Mouse (Mus musculus) neural tube, embryonic 11.5 days (tissue): Measurements from ENCODE around the gene Pnpo. TPM values are rescaled to one million over a fixed set of nuclear protein-coding genes. Genes with fewer than 3 reads are reported as not detected.

Experiments used
- ATAC-seq: fragments of 200-750 bp; cut with Nextera tagmentation; 2 replicates; pipeline ENCODE4 v1.8.0; 2017; ENCODE audit warnings: moderate number of reproducible peaks, mild to moderate bottlenecking, moderate TSS enrichment, moderate library complexity; ENCODE audit not compliant: insufficient read depth, low FRiP score, low TSS enrichment
- DNase-seq: peaks from one replicate; pipeline ENCODE4 v3.0.0-alpha.2; 2015; ENCODE audit warnings: low spot score
- H3K27ac ChIP-seq: fragments of 300-500 bp; sonication (generic); 2 replicates; pipeline ENCODE4 v1.5.1; 2014; ENCODE audit warnings: low read depth, mild to moderate bottlenecking, low read length
- H3K27me3 ChIP-seq: fragments of 300-500 bp; sonication (generic); 2 replicates; pipeline ENCODE4 v1.6.1; 2014; ENCODE audit warnings: mild to moderate bottlenecking, low read length, mixed read lengths; ENCODE audit not compliant: control insufficient read depth, insufficient read depth
- H3K36me3 ChIP-seq: fragments of 300-500 bp; sonication (generic); 2 replicates; pipeline ENCODE4 v1.6.1; 2014; ENCODE audit warnings: mild to moderate bottlenecking, low read length, moderate library complexity, mixed read lengths; ENCODE audit not compliant: control insufficient read depth, insufficient read depth
- H3K4me1 ChIP-seq: fragments of 300-500 bp; sonication (generic); 2 replicates; pipeline ENCODE4 v1.6.1; 2014; ENCODE audit warnings: low read length, mixed read lengths; ENCODE audit not compliant: control insufficient read depth, insufficient read depth
- H3K4me2 ChIP-seq: fragments of 300-500 bp; sonication (generic); 2 replicates; pipeline ENCODE4 v1.6.1; 2014; ENCODE audit warnings: low read depth, mild to moderate bottlenecking, moderate library complexity
- H3K4me3 ChIP-seq: fragments of 300-500 bp; sonication (generic); 2 replicates; pipeline ENCODE4 v1.5.1; 2014; ENCODE audit warnings: low read depth, low read length
- H3K9ac ChIP-seq: fragments of 300-500 bp; sonication (generic); 2 replicates; pipeline ENCODE4 v1.6.1; 2014; ENCODE audit warnings: mild to moderate bottlenecking, low read length
- H3K9me3 ChIP-seq: fragments of 300-500 bp; sonication (generic); 2 replicates; pipeline ENCODE4 v1.6.1; 2016; ENCODE audit warnings: low read length; ENCODE audit not compliant: control insufficient read depth
- WGBS: fragments of 180-500 bp; shearing (Covaris S2); extraction: QIAGEN DNeasy Blood & Tissue Kit; methylation state at CpG from one replicate; pipeline ENCODE4 v1.1.7; 2014; 5-methylcytosine and 5-hydroxymethylcytosine counted together
- polyA plus RNA-seq: library from polyadenylated mRNA; unstranded; fragments of >200 nt; fragmentation: Nextera tagmentation; extraction: Ambion mirVana; gene quantifications from 2 replicates; pipeline ENCODE4 v1.2.1, GENCODE M21; 2014

Gene Pnpo
- polyA plus RNA-seq, 1 experiment from 2014 or later = 26.2 TPM

GRCm38 (mm10) chr11:96974813-96975212 lies 31.0 kb upstream of the Pnpo start:
- peaks cover 15% of the 10 kb centered on the region for H3K4me1 ChIP-seq
- H3K27ac ChIP-seq = no peak overlapping the region
- H3K27me3 ChIP-seq = no peaks in the 10 kb centered on the region
- no peak overlapping the region for H3K4me3 ChIP-seq
- no peaks in the 10 kb centered on the region for H3K36me3 ChIP-seq
- no peak overlapping the region for H3K9ac ChIP-seq
- H3K9me3 ChIP-seq = no peaks in the 10 kb centered on the region
- 86% methylated on average over 5 of the region's 5 CpGs for WGBS
- no peak overlapping the region for H3K4me2 ChIP-seq
- DNase-seq = no peak
- ATAC-seq = no peak

GRCm38 (mm10) chr11:96973426-96973964 lies 29.7 kb upstream of the Pnpo start:
- Histone ChIP-seq H3K4me2 (no peak overlapping the region), H3K4me1 (peaks cover 15% of the 10 kb centered on the region), H3K27me3 (no peaks in the 10 kb centered on the region), H3K9me3 (no peaks in the 10 kb centered on the region), H3K27ac (no peak overlapping the region), H3K4me3 (no peak overlapping the region), H3K9ac (no peak overlapping the region), H3K36me3 (no peaks in the 10 kb centered on the region)
- no peak for DNase-seq
- WGBS = 86% methylated on average over 5 of the region's 5 CpGs
- no peak for ATAC-seq

GRCm38 (mm10) chr11:96972906-96973305 lies 29.1 kb upstream of the Pnpo start:
- Histone ChIP-seq H3K9me3 (no peaks in the 10 kb centered on the region), H3K36me3 (no peaks in the 10 kb centered on the region), H3K9ac (no peak overlapping the region), H3K4me1 (peaks cover 12% of the 10 kb centered on the region), H3K4me2 (no peak overlapping the region), H3K27ac (no peak overlapping the region), H3K27me3 (no peaks in the 10 kb centered on the region), H3K4me3 (no peak overlapping the region)
- ATAC-seq (no peak), DNase-seq (no peak)
- 80% methylated on average over 5 of the region's 5 CpGs for WGBS

- Histone ChIP-seq H3K36me3 (no peaks in the 10 kb centered on the region), H3K9me3 (no peaks in the 10 kb centered on the region), H3K4me3 (no peak overlapping the region), H3K9ac (no peak overlapping the region), H3K27me3 (no peaks in the 10 kb centered on the region), H3K27ac (no peak overlapping the region), H3K4me1 (no peaks in the 10 kb centered on the region), H3K4me2 (no peak overlapping the region)
- ATAC-seq (no peak), DNase-seq (no peak)
- 89% methylated on average over 3 of the region's 3 CpGs for WGBS
Measured at GRCm38 (mm10) chr11:96970341-96970740, 26.6 kb upstream of the Pnpo start.

GRCm38 (mm10) chr11:96969746-96970145 lies 26.0 kb upstream of the Pnpo start:
- no peak for DNase-seq
- Histone ChIP-seq H3K4me2 (no peak overlapping the region), H3K27ac (peak overlapping the region; percentile 3; the same call in 1 of the 2 replicates), H3K36me3 (no peaks in the 10 kb centered on the region; the same call in 1 of the 2 replicates), H3K27me3 (no peaks in the 10 kb centered on the region), H3K9ac (peak overlapping the region; percentile 11; the same call in 1 of the 2 replicates), H3K9me3 (no peaks in the 10 kb centered on the region), H3K4me3 (no peak overlapping the region), H3K4me1 (no peaks in the 10 kb centered on the region)
- no peak for ATAC-seq
- 94% methylated on average over 1 of the region's 1 CpGs for WGBS

GRCm38 (mm10) chr11:96969280-96969722 lies 25.5 kb upstream of the Pnpo start:
- H3K36me3 ChIP-seq = no peaks in the 10 kb centered on the region; the same call in 1 of the 2 replicates
- no peaks in the 10 kb centered on the region for H3K9me3 ChIP-seq
- ATAC-seq (no peak), DNase-seq (no peak)
- peak overlapping the region; percentile 23; the same call in 1 of the 2 replicates for H3K9ac ChIP-seq
- H3K27ac ChIP-seq = peak overlapping the region; percentile 3; the same call in 1 of the 2 replicates
- 87% methylated on average over 5 of the region's 5 CpGs for WGBS
- no peaks in the 10 kb centered on the region for H3K4me1 ChIP-seq
- H3K27me3 ChIP-seq = no peaks in the 10 kb centered on the region
- no peak overlapping the region for H3K4me3 ChIP-seq
- no peak overlapping the region for H3K4me2 ChIP-seq

GRCm38 (mm10) chr11:96968476-96968875 lies 24.7 kb upstream of the Pnpo start:
- H3K4me2 ChIP-seq = no peak overlapping the region
- no peaks in the 10 kb centered on the region for H3K9me3 ChIP-seq
- no peaks in the 10 kb centered on the region; the same call in 1 of the 2 replicates for H3K36me3 ChIP-seq
- no peak overlapping the region for H3K9ac ChIP-seq
- ATAC-seq = no peak
- H3K27ac ChIP-seq = no peak overlapping the region
- no peaks in the 10 kb centered on the region for H3K4me1 ChIP-seq
- no peaks in the 10 kb centered on the region for H3K27me3 ChIP-seq
- no peak overlapping the region for H3K4me3 ChIP-seq
- DNase-seq = no peak
- WGBS = 70% methylated on average over 6 of the region's 6 CpGs

GRCm38 (mm10) chr11:96967544-96968269 lies 23.9 kb upstream of the Pnpo start:
- DNase-seq (no peak), ATAC-seq (no peak)
- no peak overlapping the region for H3K4me2 ChIP-seq
- 90% methylated on average over 11 of the region's 11 CpGs for WGBS
- no peak overlapping the region for H3K4me3 ChIP-seq
- no peaks in the 10 kb centered on the region for H3K9me3 ChIP-seq
- no peak overlapping the region for H3K9ac ChIP-seq
- no peaks in the 10 kb centered on the region; the same call in 1 of the 2 replicates for H3K36me3 ChIP-seq
- no peaks in the 10 kb centered on the region for H3K4me1 ChIP-seq
- H3K27me3 ChIP-seq = no peaks in the 10 kb centered on the region
- no peak overlapping the region for H3K27ac ChIP-seq
